Mouse (Mus musculus): ENCODE results near the gene Csdc2. TPM values are rescaled to one million over a fixed set of nuclear protein-coding genes. Genes with fewer than 3 reads are reported as not detected.
A peak's percentile ranks its signal among the peaks of the same experiment; 100 is the strongest.

Gene Csdc2
- polyA plus RNA-seq, 1 experiment from 2014 or later = 12.4 TPM

DNA sequence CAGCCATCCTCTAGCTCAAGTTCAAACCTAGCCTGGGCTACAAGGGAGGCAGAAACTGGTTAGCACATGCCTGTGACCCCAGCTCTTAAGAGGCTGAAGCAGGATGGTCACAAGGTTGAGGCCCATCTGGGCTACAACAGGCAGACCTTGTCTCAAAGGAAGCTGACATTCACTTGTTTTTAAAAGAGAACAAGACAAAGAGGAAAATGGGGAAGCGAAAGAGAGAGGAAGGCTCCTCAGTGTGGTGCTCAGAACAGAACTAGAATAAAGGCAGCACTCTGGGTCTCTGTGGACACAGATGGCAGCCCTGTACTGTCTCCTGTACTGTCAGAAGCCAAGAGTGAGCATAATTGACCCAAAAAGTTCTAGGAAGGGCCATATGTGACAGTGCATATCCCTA, 2.6 kb upstream of the Csdc2 start:
- Histone ChIP-seq H3K36me3 (ENCODE audit: control insufficient read depth, insufficient read depth, low read length) (no peaks in the 10 kb centered on the region), H3K27me3 (replicated peaks; ENCODE audit: control insufficient read depth, insufficient read depth, low read length) (no peaks in the 10 kb centered on the region), H3K4me3 (ENCODE audit: low read length) (no peak overlapping the region), H3K4me1 (ENCODE audit: control insufficient read depth, insufficient read depth, low read length) (peaks cover 18% of the 10 kb centered on the region), H3K4me2 (ENCODE audit: low read depth, low read length) (no peak overlapping the region), H3K9me3 (ENCODE audit: control insufficient read depth, low read length) (no peaks in the 10 kb centered on the region), H3K9ac (ENCODE audit: low read depth, low read length) (no peak overlapping the region), H3K27ac (ENCODE audit: low read length) (no peak overlapping the region)
- 93% methylated on average over 1 of the region's 1 CpGs for WGBS
- no peak for ATAC-seq

DNA sequence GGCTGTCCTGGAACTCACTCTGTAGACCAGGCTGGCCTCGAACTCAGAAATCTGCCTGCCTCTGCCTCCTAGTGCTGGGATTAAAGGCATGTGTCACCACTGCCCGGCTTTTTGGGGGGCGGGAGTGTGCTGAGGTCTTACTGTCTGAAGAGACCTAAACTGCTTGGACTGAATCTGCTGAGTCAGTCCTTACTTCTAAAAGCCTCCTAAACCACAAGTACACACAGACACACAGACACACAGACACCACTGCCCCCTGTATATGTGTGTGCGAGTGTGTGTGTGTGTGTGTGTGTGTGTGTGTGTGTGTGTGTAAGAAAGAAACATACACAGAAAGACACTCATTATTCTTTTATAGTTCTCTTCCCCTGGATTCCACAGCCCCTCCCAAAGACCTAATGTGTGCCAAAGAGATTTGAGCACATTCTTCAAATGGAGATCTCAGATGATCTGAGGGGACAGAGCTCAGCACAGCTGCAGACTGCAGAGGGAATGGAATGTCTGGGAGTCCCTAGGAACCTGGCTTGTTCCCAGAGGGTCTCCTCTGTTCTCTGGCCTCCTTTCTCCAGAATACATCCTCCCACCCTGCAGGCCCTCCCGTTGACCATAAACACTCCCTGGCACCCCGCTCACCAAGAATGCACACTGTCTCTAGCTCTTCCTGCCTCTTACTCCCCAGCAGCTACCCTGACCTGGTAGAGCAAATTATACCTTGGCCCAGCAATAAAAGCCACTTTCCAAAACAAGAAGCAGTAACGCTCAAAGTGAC, 506 bp upstream of the Csdc2 start:
- H3K4me3 ChIP-seq (ENCODE audit: low read length) = peak overlapping the region; percentile 52
- H3K27ac ChIP-seq (ENCODE audit: low read length) = peak overlapping the region; percentile 73
- ATAC-seq = peak; percentile 45
- 47% methylated on average over 7 of the region's 7 CpGs for WGBS
- peak overlapping the region; percentile 64 for H3K9ac ChIP-seq (ENCODE audit: low read depth, low read length)
- no peaks in the 10 kb centered on the region for H3K9me3 ChIP-seq (ENCODE audit: control insufficient read depth, low read length)
- peak overlapping the region; percentile 66 for H3K4me2 ChIP-seq (ENCODE audit: low read depth, low read length)
- H3K27me3 ChIP-seq (replicated peaks; ENCODE audit: control insufficient read depth, insufficient read depth, low read length) = no peaks in the 10 kb centered on the region
- H3K4me1 ChIP-seq (ENCODE audit: control insufficient read depth, insufficient read depth, low read length) = peaks cover 18% of the 10 kb centered on the region
- no peaks in the 10 kb centered on the region for H3K36me3 ChIP-seq (ENCODE audit: control insufficient read depth, insufficient read depth, low read length)

DNA sequence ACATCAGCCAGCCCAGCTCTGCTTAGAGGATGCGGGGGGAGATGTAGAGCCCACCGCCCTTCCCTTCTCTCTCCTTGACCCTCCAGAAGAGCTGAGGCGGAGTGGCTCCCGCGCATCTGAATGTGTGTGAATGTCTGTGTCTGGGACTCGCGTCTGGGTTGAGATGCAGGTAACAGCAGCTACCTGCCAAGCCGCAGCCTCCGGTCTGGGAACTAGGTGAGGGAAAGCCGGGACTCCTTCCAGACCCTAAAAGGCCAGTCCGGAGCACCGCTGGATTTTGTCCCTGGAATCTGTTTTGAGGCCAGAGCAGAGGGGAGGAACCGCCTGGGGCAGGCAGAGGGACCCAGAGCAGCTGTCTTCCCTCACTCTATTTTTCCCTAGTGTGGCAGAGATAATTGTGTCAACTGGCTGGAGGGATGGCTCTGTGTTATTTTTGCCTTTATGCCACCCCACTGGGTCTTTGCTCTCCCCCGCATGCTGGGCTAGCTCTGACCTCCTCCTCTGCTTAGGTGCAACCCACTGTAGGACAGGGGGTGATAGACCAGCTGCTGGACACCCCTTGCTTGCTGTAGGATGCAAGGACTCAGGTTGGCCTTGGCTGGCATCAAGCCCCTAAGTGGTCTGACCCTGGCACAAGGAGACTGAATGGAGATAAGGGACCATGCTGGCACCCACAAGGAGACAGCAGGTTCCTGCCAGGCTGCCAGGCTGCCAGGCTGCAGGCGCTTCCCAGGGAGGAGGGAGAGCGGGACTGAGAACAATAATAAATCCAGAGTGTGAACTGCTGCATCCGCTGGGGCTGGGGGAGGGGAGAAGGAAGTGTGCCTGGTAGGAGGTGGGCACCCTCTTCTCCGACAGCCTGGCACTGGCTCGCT, 776 bp downstream of the Csdc2 start:
- Histone ChIP-seq H3K9ac (ENCODE audit: low read depth, low read length) (peak overlapping the region; percentile 64), H3K4me1 (ENCODE audit: control insufficient read depth, insufficient read depth, low read length) (peaks cover 18% of the 10 kb centered on the region), H3K4me2 (ENCODE audit: low read depth, low read length) (peak overlapping the region; percentile 66), H3K36me3 (ENCODE audit: control insufficient read depth, insufficient read depth, low read length) (no peaks in the 10 kb centered on the region), H3K27ac (ENCODE audit: low read length) (peak overlapping the region; percentile 73), H3K27me3 (replicated peaks; ENCODE audit: control insufficient read depth, insufficient read depth, low read length) (no peaks in the 10 kb centered on the region), H3K9me3 (ENCODE audit: control insufficient read depth, low read length) (no peaks in the 10 kb centered on the region), H3K4me3 (ENCODE audit: low read length) (peak overlapping the region; percentile 52)
- ATAC-seq = peak; percentile 2; the same call in 1 of the 2 replicates
- WGBS = 10% methylated on average over 19 of the region's 19 CpGs

DNA sequence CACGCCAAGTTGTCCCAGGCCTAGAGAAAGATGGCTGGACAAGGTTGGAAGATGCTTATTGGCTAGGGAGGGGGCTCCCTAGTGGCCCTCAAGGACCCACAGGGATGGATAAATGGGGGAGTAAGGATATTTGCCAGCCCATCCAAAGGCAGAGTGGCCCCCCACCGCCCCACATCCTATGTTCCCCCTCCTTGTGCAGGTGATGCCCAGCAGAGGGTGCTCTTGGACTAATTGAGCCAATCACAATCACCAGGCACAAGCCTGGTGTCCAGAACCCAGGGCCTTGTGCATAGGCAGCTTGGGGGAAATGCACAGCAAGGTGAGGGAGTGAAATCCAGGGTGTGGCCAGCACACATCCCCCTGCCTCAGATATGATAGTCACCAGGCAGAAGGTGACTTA, 1.7 kb downstream of the Csdc2 start:
- Histone ChIP-seq H3K27me3 (replicated peaks; ENCODE audit: control insufficient read depth, insufficient read depth, low read length) (no peaks in the 10 kb centered on the region), H3K4me2 (ENCODE audit: low read depth, low read length) (no peak overlapping the region), H3K9me3 (ENCODE audit: control insufficient read depth, low read length) (no peaks in the 10 kb centered on the region), H3K27ac (ENCODE audit: low read length) (no peak overlapping the region), H3K4me1 (ENCODE audit: control insufficient read depth, insufficient read depth, low read length) (peaks cover 16% of the 10 kb centered on the region), H3K9ac (ENCODE audit: low read depth, low read length) (no peak overlapping the region), H3K36me3 (ENCODE audit: control insufficient read depth, insufficient read depth, low read length) (no peaks in the 10 kb centered on the region), H3K4me3 (ENCODE audit: low read length) (no peak overlapping the region)
- no peak; the same call in 1 of the 2 replicates for ATAC-seq
- 39% methylated on average over 2 of the region's 2 CpGs for WGBS

DNA sequence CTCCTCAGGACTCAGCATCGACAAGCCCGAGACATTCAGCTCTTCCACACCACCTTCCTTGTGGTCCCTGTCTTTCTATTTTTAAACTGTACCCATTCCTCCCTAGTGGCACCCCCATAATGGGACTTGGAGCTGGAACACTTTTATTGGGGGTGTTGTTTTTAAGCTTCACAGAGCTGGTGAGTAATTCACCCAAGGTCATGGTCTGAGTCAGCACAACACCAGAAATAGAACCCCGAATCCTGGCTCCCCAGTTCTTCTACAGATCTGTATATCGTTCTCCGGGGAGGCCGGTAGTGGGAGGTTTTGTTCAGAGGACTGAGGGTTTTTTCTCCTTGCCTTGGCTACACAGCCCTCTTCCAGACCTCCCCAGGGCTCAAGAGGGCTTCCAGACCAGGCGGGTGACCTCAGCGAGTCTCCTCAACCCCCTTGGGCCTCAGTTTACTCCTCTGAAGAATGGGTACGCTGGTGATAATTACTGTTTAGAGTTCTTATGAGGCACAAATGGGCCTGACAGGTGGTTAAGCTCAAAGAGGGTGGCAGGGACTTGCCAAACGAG, 2.7 kb downstream of the Csdc2 start:
- H3K4me3 ChIP-seq (ENCODE audit: low read length) = no peak overlapping the region
- WGBS = 86% methylated on average over 10 of the region's 10 CpGs

DNA sequence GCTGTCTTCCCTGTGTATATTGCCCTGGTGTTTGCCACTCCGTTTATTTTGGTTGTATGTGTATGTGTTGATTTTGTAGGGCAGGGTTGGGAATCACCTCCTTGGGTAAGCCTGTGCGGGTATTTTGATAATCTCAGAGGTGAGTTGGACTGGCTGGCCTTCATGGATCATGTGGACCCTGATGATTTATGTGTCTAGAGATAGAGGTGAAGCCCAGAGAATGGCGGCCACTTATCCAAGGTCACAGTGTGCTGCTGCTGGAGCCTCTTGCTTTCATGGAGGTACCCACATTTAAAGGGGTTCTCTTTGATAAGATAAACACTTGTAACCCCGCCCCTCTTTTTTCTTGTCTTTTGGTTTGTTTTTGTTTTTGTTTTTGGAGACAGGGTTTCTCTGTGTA, 3.2 kb downstream of the Csdc2 start:
- no peak overlapping the region for H3K27ac ChIP-seq (ENCODE audit: low read length)
- H3K4me2 ChIP-seq (ENCODE audit: low read depth, low read length) = no peak overlapping the region
- no peaks in the 10 kb centered on the region for H3K27me3 ChIP-seq (replicated peaks; ENCODE audit: control insufficient read depth, insufficient read depth, low read length)
- no peaks in the 10 kb centered on the region for H3K9me3 ChIP-seq (ENCODE audit: control insufficient read depth, low read length)
- WGBS = 74% methylated on average over 4 of the region's 4 CpGs
- H3K36me3 ChIP-seq (ENCODE audit: control insufficient read depth, insufficient read depth, low read length) = no peaks in the 10 kb centered on the region
- no peak overlapping the region for H3K9ac ChIP-seq (ENCODE audit: low read depth, low read length)
- no peak overlapping the region for H3K4me3 ChIP-seq (ENCODE audit: low read length)
- ATAC-seq = no peak
- H3K4me1 ChIP-seq (ENCODE audit: control insufficient read depth, insufficient read depth, low read length) = peaks cover 14% of the 10 kb centered on the region

More for the DNA sequence above, 2.7 kb downstream of the Csdc2 start:
- no peak overlapping the region for H3K4me2 ChIP-seq (ENCODE audit: low read depth, low read length)
- no peak overlapping the region for H3K27ac ChIP-seq (ENCODE audit: low read length)
- peaks cover 14% of the 10 kb centered on the region for H3K4me1 ChIP-seq (ENCODE audit: control insufficient read depth, insufficient read depth, low read length)
- H3K27me3 ChIP-seq (replicated peaks; ENCODE audit: control insufficient read depth, insufficient read depth, low read length) = no peaks in the 10 kb centered on the region
- H3K9me3 ChIP-seq (ENCODE audit: control insufficient read depth, low read length) = no peaks in the 10 kb centered on the region
- H3K9ac ChIP-seq (ENCODE audit: low read depth, low read length) = no peak overlapping the region
- H3K36me3 ChIP-seq (ENCODE audit: control insufficient read depth, insufficient read depth, low read length) = no peaks in the 10 kb centered on the region
- no peak for ATAC-seq

DNA sequence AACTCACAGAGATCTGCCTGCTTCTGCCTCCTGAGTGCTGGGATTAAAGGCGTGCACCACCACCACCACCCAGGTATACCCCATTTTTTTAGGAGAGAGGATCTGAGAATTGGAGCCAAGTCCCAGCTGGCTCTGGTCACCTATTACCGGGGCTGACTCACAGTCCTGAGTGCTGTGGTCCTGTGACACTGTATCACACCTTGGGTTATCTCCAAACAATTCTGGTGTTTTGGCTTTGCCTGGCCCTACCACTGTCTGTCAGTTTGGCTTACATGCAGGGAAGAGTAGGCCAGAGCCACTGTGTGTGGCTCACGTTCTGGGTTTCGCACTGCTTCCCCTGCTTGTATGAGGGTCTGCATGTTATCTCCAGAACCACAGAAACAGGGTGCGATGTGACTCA, 3.7 kb downstream of the Csdc2 start:
- H3K9ac ChIP-seq (ENCODE audit: low read depth, low read length) = no peak overlapping the region
- H3K27ac ChIP-seq (ENCODE audit: low read length) = no peak overlapping the region
- H3K4me3 ChIP-seq (ENCODE audit: low read length) = no peak overlapping the region
- H3K4me2 ChIP-seq (ENCODE audit: low read depth, low read length) = no peak overlapping the region
- H3K36me3 ChIP-seq (ENCODE audit: control insufficient read depth, insufficient read depth, low read length) = no peaks in the 10 kb centered on the region
- H3K9me3 ChIP-seq (ENCODE audit: control insufficient read depth, low read length) = no peaks in the 10 kb centered on the region
- peaks cover 14% of the 10 kb centered on the region for H3K4me1 ChIP-seq (ENCODE audit: control insufficient read depth, insufficient read depth, low read length)
- 90% methylated on average over 5 of the region's 5 CpGs for WGBS
- ATAC-seq = no peak
- no peaks in the 10 kb centered on the region for H3K27me3 ChIP-seq (replicated peaks; ENCODE audit: control insufficient read depth, insufficient read depth, low read length)

DNA sequence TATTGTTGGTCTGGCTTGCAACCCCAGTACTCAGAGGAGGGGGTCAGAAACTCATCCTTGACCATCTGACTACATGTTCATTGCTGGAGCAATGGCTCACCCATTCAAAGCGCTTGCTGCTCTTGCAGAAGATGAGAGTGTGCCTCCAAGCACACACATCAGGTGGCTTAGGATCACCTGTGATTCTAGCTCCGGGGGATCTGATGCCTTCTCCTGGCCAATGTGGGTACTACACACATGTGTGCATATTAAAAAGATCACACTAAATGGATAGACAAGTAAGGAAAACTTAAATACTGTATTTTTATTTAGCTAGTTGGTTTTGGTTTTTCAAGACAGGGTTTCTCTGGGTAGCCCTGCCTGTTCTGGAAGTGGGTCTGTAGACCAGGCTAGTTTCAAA, 4.5 kb downstream of the Csdc2 start:
- no peaks in the 10 kb centered on the region for H3K36me3 ChIP-seq (ENCODE audit: control insufficient read depth, insufficient read depth, low read length)
- WGBS = 91% methylated on average over 2 of the region's 2 CpGs
- ATAC-seq = no peak
- no peaks in the 10 kb centered on the region for H3K27me3 ChIP-seq (replicated peaks; ENCODE audit: control insufficient read depth, insufficient read depth, low read length)
- H3K27ac ChIP-seq (ENCODE audit: low read length) = no peak overlapping the region
- H3K9me3 ChIP-seq (ENCODE audit: control insufficient read depth, low read length) = no peaks in the 10 kb centered on the region
- H3K4me3 ChIP-seq (ENCODE audit: low read length) = no peak overlapping the region
- H3K4me1 ChIP-seq (ENCODE audit: control insufficient read depth, insufficient read depth, low read length) = peaks cover 14% of the 10 kb centered on the region
- no peak overlapping the region for H3K4me2 ChIP-seq (ENCODE audit: low read depth, low read length)
- H3K9ac ChIP-seq (ENCODE audit: low read depth, low read length) = no peak overlapping the region

DNA sequence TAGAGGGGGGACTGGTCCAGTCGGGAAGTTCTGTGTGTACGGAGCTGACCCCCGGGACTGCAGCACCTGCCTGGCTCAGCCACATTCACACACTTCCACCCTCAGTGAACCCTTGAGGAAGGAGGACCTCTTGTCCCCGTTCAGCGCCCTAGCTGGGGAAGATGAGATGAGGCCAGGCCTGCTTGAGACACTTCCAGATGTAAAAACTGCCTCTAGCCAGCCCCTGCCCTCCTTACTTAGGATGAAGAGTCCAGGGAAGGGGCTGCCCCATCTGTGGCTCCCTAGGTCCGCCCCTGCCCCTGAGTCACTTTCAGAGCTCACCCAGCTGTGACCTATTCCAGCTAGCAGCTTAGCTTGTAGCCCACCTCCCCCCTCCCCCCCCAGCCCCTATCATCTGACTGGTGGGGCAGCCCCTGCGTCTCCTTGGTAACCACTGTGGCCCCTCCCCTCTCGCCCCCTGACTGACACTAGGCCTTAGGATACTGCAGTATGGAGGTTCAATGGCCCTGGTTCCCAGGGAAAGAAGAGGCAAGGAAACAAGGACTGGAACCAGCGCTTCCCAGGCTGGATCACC, 6.7 kb downstream of the Csdc2 start:
- no peak for ATAC-seq
- Histone ChIP-seq H3K4me2 (ENCODE audit: low read depth, low read length) (no peak overlapping the region), H3K36me3 (ENCODE audit: control insufficient read depth, insufficient read depth, low read length) (no peaks in the 10 kb centered on the region), H3K9me3 (ENCODE audit: control insufficient read depth, low read length) (no peaks in the 10 kb centered on the region), H3K27me3 (replicated peaks; ENCODE audit: control insufficient read depth, insufficient read depth, low read length) (no peaks in the 10 kb centered on the region), H3K4me1 (ENCODE audit: control insufficient read depth, insufficient read depth, low read length) (no peaks in the 10 kb centered on the region), H3K4me3 (ENCODE audit: low read length) (no peak overlapping the region), H3K27ac (ENCODE audit: low read length) (no peak overlapping the region), H3K9ac (ENCODE audit: low read depth, low read length) (no peak overlapping the region)
- WGBS = 25% methylated on average over 9 of the region's 9 CpGs

Data from intestine, embryonic 16.5 days (tissue).